ENCODE assay signal across 8 mouse cellular contexts in the genomic region with DNA sequence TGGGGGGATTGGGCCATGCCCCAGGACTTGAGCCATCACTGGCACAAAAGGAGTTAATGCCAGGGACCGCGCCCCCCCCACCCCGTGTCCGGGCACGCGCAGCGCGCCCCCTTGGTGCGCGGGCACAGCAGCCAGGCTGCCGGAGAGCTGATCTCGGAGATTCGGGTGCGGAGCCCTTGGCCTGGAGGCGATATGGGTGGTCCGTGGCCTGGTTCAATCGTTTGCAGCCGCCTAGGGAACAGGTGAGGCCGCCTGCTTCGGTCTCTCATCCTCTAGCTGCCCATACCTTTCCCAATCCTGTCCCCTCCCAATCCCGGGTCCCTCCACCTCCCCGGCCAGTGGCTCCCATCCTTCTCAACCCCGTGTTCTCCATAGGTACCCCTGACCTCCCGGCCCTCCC. TPM values are rescaled to one million over a fixed set of nuclear protein-coding genes. Genes with fewer than 3 reads are reported as not detected.
A peak's percentile ranks its signal among the peaks of the same experiment; 100 is the strongest.
DNase-seq lines count a peak whose midpoint lies in the region; ATAC-seq lines count a peak whose summit lies in the region.

Nlgn3 (plus strand) TSS at position 114 of the 400 bp plus-strand sequence.

- intact Hi-C loops in left cerebral cortex, postnatal 4 days (cut with DNase I): no loop called here

- peak; percentile 15; the same call in 1 of the 2 replicates for ATAC-seq in lung, embryonic 15.5 days (ENCODE audit: borderline replicate concordance, extremely low read depth, low FRiP score, low TSS enrichment)
- peak; percentile 29; the same call in 1 of the 2 replicates for ATAC-seq in neural tube, embryonic 11.5 days (ENCODE audit: insufficient read depth, low FRiP score, low TSS enrichment)

- no peak within 1 kb of the TSS for H3K27ac ChIP-seq in lung, embryonic 15.5 days
- H3K27ac ChIP-seq in neural tube, embryonic 11.5 days (ENCODE audit: low read depth, low read length): 0 out of 2 replicates have a peak within 1 kb of the TSS, but pooled peaks have one; percentile 10

- H3K4me1 ChIP-seq in lung, embryonic 15.5 days: no peaks in the 10 kb centered on the region
- no peaks in the 10 kb centered on the region for H3K4me1 ChIP-seq in neural tube, embryonic 11.5 days (ENCODE audit: control insufficient read depth, insufficient read depth, low read length)

- no peaks in the 10 kb centered on the region for H3K27me3 ChIP-seq in lung, embryonic 15.5 days
- H3K27me3 ChIP-seq in neural tube, embryonic 11.5 days (ENCODE audit: control insufficient read depth, insufficient read depth, low read length): no peaks in the 10 kb centered on the region

- H3K4me3 ChIP-seq in lung, embryonic 15.5 days: peak within 1 kb of the TSS; percentile 38
- H3K4me3 ChIP-seq in neural tube, embryonic 11.5 days (ENCODE audit: low read depth, low read length): peak within 1 kb of the TSS; percentile 37

- DNase-seq in lung, postnatal 25 days (ENCODE audit: low spot score): no peak
- peak; percentile 44 for DNase-seq in cerebellum, adult 8-10 months
- DNase-seq in forelimb bud, embryonic 11.5 days (ENCODE audit: low read depth, low spot score): peak; percentile 38
- DNase-seq in left cerebral cortex, postnatal 4 days: peak; percentile 67
- peak; percentile 44 for DNase-seq in neural tube, embryonic 11.5 days (ENCODE audit: low spot score)
- DNase-seq in spleen, adult 18-20 months: no peak
- no peak for DNase-seq in kidney, adult 8-10 months

- H3K9me3 ChIP-seq in lung, embryonic 15.5 days: no peaks in the 10 kb centered on the region
- H3K9me3 ChIP-seq in neural tube, embryonic 11.5 days (ENCODE audit: control insufficient read depth, low read length): no peaks in the 10 kb centered on the region

- peak within 1 kb of the TSS; percentile 57 for H3K4me2 ChIP-seq in lung, embryonic 15.5 days
- H3K4me2 ChIP-seq in neural tube, embryonic 11.5 days (ENCODE audit: low read depth): peak within 1 kb of the TSS; percentile 46

- H3K36me3 ChIP-seq in lung, embryonic 15.5 days: 0 out of 2 replicates have a peak, but pooled peaks cover 3% of the 10 kb centered on the region
- H3K36me3 ChIP-seq in neural tube, embryonic 11.5 days (ENCODE audit: control insufficient read depth, insufficient read depth, low read length): no peaks in the 10 kb centered on the region; the same call in 1 of the 2 replicates

- H3K9ac ChIP-seq in lung, embryonic 15.5 days: 0 out of 2 replicates have a peak within 1 kb of the TSS, but pooled peaks have one; percentile 22
- peak within 1 kb of the TSS; percentile 52 for H3K9ac ChIP-seq in neural tube, embryonic 11.5 days (ENCODE audit: low read length)

- 22% methylated on average over 17 of the region's 24 CpGs for WGBS in lung, embryonic 15.5 days
- WGBS in neural tube, embryonic 11.5 days: 10% methylated on average over 14 of the region's 24 CpGs

RNA-seq across cellular contexts. Expression of gene Nlgn3, which starts in this region (rescaled TPM):
- 5.1 and 6.0 TPM in 2 replicates for polyA plus RNA-seq in lung, embryonic 15.5 days (2015; fragmentation: Nextera tagmentation; extraction: Ambion mirVana)
- total RNA-seq in left cerebral cortex, postnatal 4 days (2021): 100 to 1,000 TPM; 166 to 183 TPM
- polyA plus RNA-seq in neural tube, embryonic 11.5 days (2014; fragmentation: Nextera tagmentation; extraction: Ambion mirVana): 24.0 and 25.1 TPM in 2 replicates

Comparison
In these comparisons a context has a peak if more than half of its experiments do, and no peak if none do; other contexts are left out.
1. DNase-seq: peak in cerebellum, adult 8-10 months (single experiment), forelimb bud, embryonic 11.5 days (single experiment), left cerebral cortex, postnatal 4 days (single experiment) and neural tube, embryonic 11.5 days (single experiment); none in lung, postnatal 25 days (single experiment), spleen, adult 18-20 months (0 of 2) and kidney, adult 8-10 months (0 of 2).